Mouse (Mus musculus) spleen, adult 18-20 months (tissue): ENCODE data around the gene C1qtnf5.
A peak's percentile ranks its signal among the peaks of the same experiment; 100 is the strongest.

Experiments
- DNase-seq, 2 experiments: peaks; one replicate each; pipeline ENCODE4 v3.0.0; 2022; ENCODE audit warnings: mixed read lengths in 2 of 2

C1qtnf5 gene

GRCm38 (mm10) chr9:44079997-44080780 is 26.9 kb upstream of the C1qtnf5 start:
- DNase-seq: no peak

GRCm38 (mm10) chr9:44080953-44081352 is 26.1 kb upstream of the C1qtnf5 start:
- no peak for DNase-seq

GRCm38 (mm10) chr9:44081581-44081980 is 25.5 kb upstream of the C1qtnf5 start:
- no peak for DNase-seq

GRCm38 (mm10) chr9:44082266-44082665 is 24.8 kb upstream of the C1qtnf5 start:
- DNase-seq: no peak

GRCm38 (mm10) chr9:44083392-44084121 is 23.5 kb upstream of the C1qtnf5 start:
- DNase-seq: no peak

- no peak for DNase-seq
Observed at GRCm38 (mm10) chr9:44084236-44084635, 22.8 kb upstream of the C1qtnf5 start.

GRCm38 (mm10) chr9:44084659-44085229 is 22.3 kb upstream of the C1qtnf5 start:
- DNase-seq: peak; percentile 84 to 92

GRCm38 (mm10) chr9:44085276-44085675 is 21.8 kb upstream of the C1qtnf5 start:
- DNase-seq: no peak

GRCm38 (mm10) chr9:44085741-44086665 is 21.0 kb upstream of the C1qtnf5 start:
- DNase-seq: no peak

- DNase-seq: no peak
Observed at GRCm38 (mm10) chr9:44086960-44087359, 20.1 kb upstream of the C1qtnf5 start.

- DNase-seq: no peak
Observed at GRCm38 (mm10) chr9:44087761-44088455, 19.1 kb upstream of the C1qtnf5 start.

GRCm38 (mm10) chr9:44088877-44089608 is 18.0 kb upstream of the C1qtnf5 start:
- no peak for DNase-seq

GRCm38 (mm10) chr9:44093612-44094503 is 13.2 kb upstream of the C1qtnf5 start:
- DNase-seq: peak; percentile 61 to 73

GRCm38 (mm10) chr9:44094737-44095136 is 12.3 kb upstream of the C1qtnf5 start:
- DNase-seq: no peak

- no peak for DNase-seq
Observed at GRCm38 (mm10) chr9:44095781-44096180, 11.3 kb upstream of the C1qtnf5 start.

- DNase-seq: no peak
Observed at GRCm38 (mm10) chr9:44096536-44096935, 10.5 kb upstream of the C1qtnf5 start.

GRCm38 (mm10) chr9:44101490-44101889 is 5.6 kb upstream of the C1qtnf5 start, which contains the start of gene Mfrp:
Mfrp (plus strand) TSS chr9:44101729.
- DNase-seq: no peak

- no peak for DNase-seq
Observed at GRCm38 (mm10) chr9:44104881-44105280, 2.2 kb upstream of the C1qtnf5 start.

- no peak for DNase-seq
Observed at GRCm38 (mm10) chr9:44105781-44106180, 1.3 kb upstream of the C1qtnf5 start.

- no peak for DNase-seq
Observed at GRCm38 (mm10) chr9:44106182-44106581, 863 bp upstream of the C1qtnf5 start.
